Comparison of ENCODE assay signal across 15 mouse cellular contexts in genomic region chr7:75390162-75390561, GRCm38 (mm10).
A peak's percentile ranks its signal among the peaks of the same experiment; 100 is the strongest.
DNase-seq lines count a peak whose midpoint lies in the region; ATAC-seq and TF ChIP-seq lines count a peak whose summit lies in the region.
"Had no signal": no experiment of that assay in that cellular context is flagged by ENCODE, and none has a peak within 500 bp of the region (broad histone marks: within the 10 kb centered on the region; RNA-seq: fewer than 3 reads in every experiment).

No protein-coding gene starts in this region.

- no peak for ATAC-seq in forebrain, embryonic 14.5 days
- no peak for ATAC-seq in forebrain, embryonic 13.5 days
- peak; percentile 73 for ATAC-seq in liver, embryonic 11.5 days (replicated peaks; ENCODE audit: low FRiP score)
- ATAC-seq: intestine, embryonic 15.5 days had no signal

- DNase-seq in forebrain, embryonic 14.5 days (ENCODE audit: low spot score) = peak; percentile 55
- peak; percentile 96 for DNase-seq in MEL (ENCODE audit: low read depth, low spot score)
- DNase-seq in liver, embryonic 11.5 days (ENCODE audit: low spot score) = no peak
- DNase-seq in lung, postnatal 25 days (ENCODE audit: low spot score) = peak; percentile 37
- DNase-seq in cerebellum, adult 2 months = no peak
- no peak for DNase-seq in thymus, postnatal 25 days
- no peak for DNase-seq in B cell, adult 2 months
- DNase-seq: adrenal gland, adult 8-10 months; heart, adult 2 months; heart, postnatal 36 days; right cerebral cortex, adult 18-20 months had no signal

- H3K9ac ChIP-seq in forebrain, embryonic 14.5 days (ENCODE audit: low read length) = no peak overlapping the region
- no peak overlapping the region for H3K9ac ChIP-seq in forebrain, embryonic 13.5 days
- H3K9ac ChIP-seq in MEL (ENCODE audit: control insufficient read depth, low read depth, low read length, poor library complexity, severe bottlenecking) = no peak overlapping the region
- H3K9ac ChIP-seq in liver, embryonic 11.5 days (ENCODE audit: low read depth, low read length) = no peak overlapping the region
- H3K9ac ChIP-seq: intestine, embryonic 15.5 days; lung, embryonic 15.5 days; neural tube, embryonic 13.5 days had no signal

- no peaks in the 10 kb centered on the region for H3K9me3 ChIP-seq in forebrain, embryonic 14.5 days (replicated peaks; ENCODE audit: control insufficient read depth, low read length)
- H3K9me3 ChIP-seq in forebrain, embryonic 13.5 days (replicated peaks) = no peaks in the 10 kb centered on the region
- H3K9me3 ChIP-seq in MEL (replicated peaks; ENCODE audit: insufficient read depth, low read length) = no peaks in the 10 kb centered on the region
- no peaks in the 10 kb centered on the region for H3K9me3 ChIP-seq in liver, embryonic 11.5 days (ENCODE audit: control insufficient read depth, low read length)
- H3K9me3 ChIP-seq: intestine, embryonic 15.5 days; lung, embryonic 15.5 days; neural tube, embryonic 13.5 days had no signal

- H3K4me3 ChIP-seq in forebrain, embryonic 14.5 days (ENCODE audit: low read depth, low read length) = no peak overlapping the region
- H3K4me3 ChIP-seq in forebrain, embryonic 13.5 days = no peak overlapping the region
- peak overlapping the region in 1 of 2 experiments; percentile 23; a peak in 2 of 4 replicates for H3K4me3 ChIP-seq in MEL (ENCODE audit: control insufficient read depth in 1 of 2, insufficient read depth in 1 of 2, low read depth in 2 of 2, low read length in 2 of 2)
- H3K4me3 ChIP-seq in liver, embryonic 11.5 days (ENCODE audit: low read depth, low read length) = no peak overlapping the region
- H3K4me3 ChIP-seq in cerebellum, adult 2 months (replicated peaks; ENCODE audit: insufficient read depth, low read depth, low read length) = no peak overlapping the region
- H3K4me3 ChIP-seq: heart, adult 2 months; intestine, embryonic 15.5 days; lung, embryonic 15.5 days; neural tube, embryonic 13.5 days had no signal

- no peak for TF ChIP-seq POLR2A in MEL (IDR thresholded peaks at IDR 0.05; ENCODE audit: control insufficient read depth in 1 of 2, insufficient read depth in 1 of 2, low read depth in 1 of 2, low read length in 2 of 2, poor library complexity in 1 of 2)
- TF ChIP-seq POLR2A in cerebellum, adult 2 months (IDR thresholded peaks at IDR 0.05; ENCODE audit: borderline replicate concordance, insufficient read depth, low read length) = no peak

- no peaks in the 10 kb centered on the region for H3K79me2 ChIP-seq in MEL (ENCODE audit: control insufficient read depth, insufficient read depth, low read length, poor library complexity)

- H3K27ac ChIP-seq in forebrain, embryonic 14.5 days (ENCODE audit: low read depth, low read length) = no peak overlapping the region
- H3K27ac ChIP-seq in forebrain, embryonic 13.5 days = no peak overlapping the region
- peak overlapping the region; percentile 92 for H3K27ac ChIP-seq in MEL (ENCODE audit: control insufficient read depth, low read depth, low read length)
- H3K27ac ChIP-seq in liver, embryonic 11.5 days (ENCODE audit: low read depth, low read length) = no peak overlapping the region
- H3K27ac ChIP-seq in cerebellum, adult 2 months (ENCODE audit: insufficient read depth, low read length) = no peak overlapping the region
- H3K27ac ChIP-seq: heart, adult 2 months; intestine, embryonic 15.5 days; lung, embryonic 15.5 days; neural tube, embryonic 13.5 days had no signal

- TF ChIP-seq EP300 in MEL (IDR thresholded peaks at IDR 0.05; ENCODE audit: low read depth in 1 of 2, low read length in 2 of 2) = peak; percentile 90 to 91

- no peaks in the 10 kb centered on the region for H3K36me3 ChIP-seq in forebrain, embryonic 14.5 days (ENCODE audit: control insufficient read depth, insufficient read depth, low read length)
- H3K36me3 ChIP-seq in forebrain, embryonic 13.5 days (ENCODE audit: poor library complexity, severe bottlenecking) = no peaks in the 10 kb centered on the region
- peaks cover 0 to 13% of the 10 kb centered on the region in 2 experiments; a peak in 2 of 4 replicates for H3K36me3 ChIP-seq in MEL (ENCODE audit: control insufficient read depth in 1 of 2, insufficient read depth in 2 of 2, low read length in 2 of 2)
- no peaks in the 10 kb centered on the region for H3K36me3 ChIP-seq in liver, embryonic 11.5 days (ENCODE audit: control insufficient read depth, insufficient read depth, low read length)
- H3K36me3 ChIP-seq: intestine, embryonic 15.5 days; lung, embryonic 15.5 days; neural tube, embryonic 13.5 days had no signal

- no peak for TF ChIP-seq RAD21 in MEL (IDR thresholded peaks at IDR 0.05; ENCODE audit: low read depth, low read length)

- 86% methylated on average over 3 of the region's 3 CpGs for WGBS in forebrain, embryonic 14.5 days
- 87% methylated on average over 3 of the region's 3 CpGs for WGBS in forebrain, embryonic 13.5 days
- WGBS in liver, embryonic 11.5 days = 70% methylated on average over 3 of the region's 3 CpGs
- 74% methylated on average over 3 of the region's 3 CpGs for WGBS in cerebellum, adult 2 months

- no peaks in the 10 kb centered on the region for H3K4me1 ChIP-seq in forebrain, embryonic 14.5 days (ENCODE audit: control insufficient read depth, insufficient read depth, low read length)
- H3K4me1 ChIP-seq in forebrain, embryonic 13.5 days = no peaks in the 10 kb centered on the region
- peaks cover 9 to 10% of the 10 kb centered on the region in 2 experiments for H3K4me1 ChIP-seq in MEL (ENCODE audit: control insufficient read depth in 1 of 2, insufficient read depth in 2 of 2, low read length in 2 of 2)
- H3K4me1 ChIP-seq in liver, embryonic 11.5 days (replicated peaks; ENCODE audit: control insufficient read depth, insufficient read depth, low read length) = no peaks in the 10 kb centered on the region
- no peaks in the 10 kb centered on the region for H3K4me1 ChIP-seq in cerebellum, adult 2 months (ENCODE audit: control insufficient read depth, insufficient read depth, low read length)
- H3K4me1 ChIP-seq: neural tube, embryonic 13.5 days had no signal

- TF ChIP-seq CTCF in MEL (IDR thresholded peaks at IDR 0.05 in 2 of 3, conservative IDR thresholded peaks at IDR 0.05 in 1 of 3; ENCODE audit: control insufficient read depth in 1 of 3, insufficient read depth in 1 of 3, low read depth in 2 of 3, low read length in 3 of 3, poor library complexity in 1 of 3, severe bottlenecking in 1 of 3) = no peak
- no peak for TF ChIP-seq CTCF in cerebellum, adult 2 months (IDR thresholded peaks at IDR 0.05; ENCODE audit: borderline replicate concordance, insufficient read depth, low read depth, low read length)

- no peak overlapping the region for H3K4me2 ChIP-seq in forebrain, embryonic 14.5 days (ENCODE audit: low read length)
- H3K4me2 ChIP-seq in forebrain, embryonic 13.5 days = no peak overlapping the region
- no peak overlapping the region for H3K4me2 ChIP-seq in liver, embryonic 11.5 days
- H3K4me2 ChIP-seq: intestine, embryonic 15.5 days; lung, embryonic 15.5 days; neural tube, embryonic 13.5 days had no signal

- H3K27me3 ChIP-seq in forebrain, embryonic 14.5 days (replicated peaks; ENCODE audit: control insufficient read depth, insufficient read depth, low read length) = no peaks in the 10 kb centered on the region
- no peaks in the 10 kb centered on the region for H3K27me3 ChIP-seq in forebrain, embryonic 13.5 days
- no peaks in the 10 kb centered on the region for H3K27me3 ChIP-seq in MEL (ENCODE audit: control insufficient read depth in 1 of 2, insufficient read depth in 2 of 2, low read length in 2 of 2)
- no peaks in the 10 kb centered on the region for H3K27me3 ChIP-seq in liver, embryonic 11.5 days (replicated peaks; ENCODE audit: control insufficient read depth, insufficient read depth, low read length)
- H3K27me3 ChIP-seq in cerebellum, adult 2 months (ENCODE audit: control insufficient read depth, insufficient read depth, low read length) = no peaks in the 10 kb centered on the region
- H3K27me3 ChIP-seq: intestine, embryonic 15.5 days; lung, embryonic 15.5 days; neural tube, embryonic 13.5 days had no signal

TF ChIP-seq in MEL, 35 proteins besides CTCF, POLR2A, EP300 and RAD21 (continues in another document):
- peak; percentile 58; the same call in 1 of the 2 replicates for TF ChIP-seq MYC (IDR thresholded peaks at IDR 0.05; ENCODE audit: low read depth, low read length)
- TF ChIP-seq GABPA (IDR thresholded peaks at IDR 0.05; ENCODE audit: low read depth, low read length) = no peak
- TF ChIP-seq UBTF (IDR thresholded peaks at IDR 0.05; ENCODE audit: borderline replicate concordance, insufficient read depth, low read depth, low read length) = no peak
- TF ChIP-seq MEF2A (IDR thresholded peaks at IDR 0.05; ENCODE audit: extremely low read depth, insufficient replicate concordance, low read depth, low read length, poor library complexity, severe bottlenecking) = no peak
- TF ChIP-seq SIN3A (IDR thresholded peaks at IDR 0.05; ENCODE audit: low read length) = 0 out of 2 replicates have a peak, but pooled peaks have one; percentile 45
- no peak for TF ChIP-seq E2F4 (IDR thresholded peaks at IDR 0.05; ENCODE audit: borderline replicate concordance, low read depth, low read length)
- TF ChIP-seq MAX (IDR thresholded peaks at IDR 0.05; ENCODE audit: low read length) = peak; percentile 59; the same call in 1 of the 2 replicates
- no peak for TF ChIP-seq MAFK (IDR thresholded peaks at IDR 0.05; ENCODE audit: borderline replicate concordance, low read depth, low read length)
- no peak for TF ChIP-seq ELF1 (IDR thresholded peaks at IDR 0.05; ENCODE audit: low read depth, low read length)
- TF ChIP-seq ETS1 (IDR thresholded peaks at IDR 0.05; ENCODE audit: low read depth, low read length) = peak; percentile 91
- no peak for TF ChIP-seq KAT2A (conservative IDR thresholded peaks at IDR 0.05; ENCODE audit: low read depth, low read length)
- peak; percentile 93 for TF ChIP-seq TCF12 (IDR thresholded peaks at IDR 0.05; ENCODE audit: low read depth, low read length)
- peak; percentile 30; the same call in 1 of the 2 replicates for TF ChIP-seq TBP (IDR thresholded peaks at IDR 0.05; ENCODE audit: low read depth, low read length)
- no peak for TF ChIP-seq ZC3H11A (IDR thresholded peaks at IDR 0.05; ENCODE audit: low read depth, low read length)
- no peak for TF ChIP-seq CHD2 (IDR thresholded peaks at IDR 0.05; ENCODE audit: low read length)
- no peak for TF ChIP-seq MYB (IDR thresholded peaks at IDR 0.05; ENCODE audit: low read depth, low read length)
- TF ChIP-seq ZNF384 (IDR thresholded peaks at IDR 0.05; ENCODE audit: low read depth, low read length) = 0 out of 2 replicates have a peak, but pooled peaks have one; percentile 47
- no peak for TF ChIP-seq USF2 (IDR thresholded peaks at IDR 0.05; ENCODE audit: borderline replicate concordance in 1 of 2, insufficient read depth in 1 of 2, low read depth in 1 of 2, low read length in 2 of 2)
- no peak for TF ChIP-seq MAZ (IDR thresholded peaks at IDR 0.05; ENCODE audit: low read depth, low read length)
- TF ChIP-seq SMC3 (IDR thresholded peaks at IDR 0.05; ENCODE audit: low read depth, low read length) = no peak
- peak; percentile 98 for TF ChIP-seq GATA1 (IDR thresholded peaks at IDR 0.05; ENCODE audit: low read depth, low read length)
- peak; percentile 96 for TF ChIP-seq TAL1 (IDR thresholded peaks at IDR 0.05; ENCODE audit: low read length)

Comparison
In these comparisons a context has a peak if more than half of its experiments do, and no peak if none do; other contexts are left out.
1. DNase-seq: peak in forebrain, embryonic 14.5 days (single experiment), MEL (single experiment) and lung, postnatal 25 days (single experiment); none in liver, embryonic 11.5 days (single experiment), cerebellum, adult 2 months (0 of 2), thymus, postnatal 25 days (single experiment) and B cell, adult 2 months (0 of 2).